In genomic region chr5:35851485-35851884, GRCm38 (mm10) we compare ENCODE assay signal across 15 mouse cellular contexts.
"Had no signal": no experiment of that assay in that cellular context is flagged by ENCODE, and none has a peak within 500 bp of the region (broad histone marks: within the 10 kb centered on the region; RNA-seq: fewer than 3 reads in every experiment).

No protein-coding gene starts in this region.

- H3K9ac ChIP-seq: limb, embryonic 15.5 days; liver, embryonic 12.5 days; lung, embryonic 14.5 days; midbrain, embryonic 13.5 days; neural tube, embryonic 13.5 days had no signal

- H3K9me3 ChIP-seq: limb, embryonic 15.5 days; liver, embryonic 12.5 days; midbrain, embryonic 13.5 days; neural tube, embryonic 13.5 days had no signal

- H3K4me1 ChIP-seq: limb, embryonic 15.5 days; liver, embryonic 12.5 days had no signal

- H3K4me3 ChIP-seq: limb, embryonic 15.5 days; liver, embryonic 12.5 days; midbrain, embryonic 13.5 days; neural tube, embryonic 13.5 days had no signal

- DNase-seq: kidney, adult 9 months; kidney, postnatal 14 days; layer of hippocampus, postnatal 36 days; lung, embryonic 14.5 days; lung, postnatal 10 days; retina, postnatal 1 day; right cerebral cortex, postnatal 4 days; spleen, adult 18-20 months; thymus, adult 18-20 months; thymus, postnatal 14 days had no signal

- H3K27ac ChIP-seq: limb, embryonic 15.5 days; liver, embryonic 12.5 days; macrophage; midbrain, embryonic 13.5 days; neural tube, embryonic 13.5 days had no signal

- H3K4me2 ChIP-seq: limb, embryonic 15.5 days; liver, embryonic 12.5 days; lung, embryonic 14.5 days; midbrain, embryonic 13.5 days; neural tube, embryonic 13.5 days had no signal

- ATAC-seq: liver, embryonic 12.5 days; midbrain, embryonic 13.5 days had no signal

- H3K27me3 ChIP-seq: limb, embryonic 15.5 days; liver, embryonic 12.5 days; midbrain, embryonic 13.5 days; neural tube, embryonic 13.5 days had no signal

- H3K36me3 ChIP-seq: limb, embryonic 15.5 days; liver, embryonic 12.5 days; midbrain, embryonic 13.5 days; neural tube, embryonic 13.5 days had no signal
